Mouse (Mus musculus) B cell, adult 2 months (primary cell): ENCODE data around the gene Kctd10.

Experiments used
- DNase-seq, 2 experiments: peaks; one replicate each; pipeline ENCODE4 v3.0.0; 2022

The Kctd10 gene

GRCm38 (mm10) chr5:114378177-114378920, 2.0 kb downstream of the Kctd10 start:
- DNase-seq, result peak; percentile 34 to 40

- DNase-seq, result peak in 1 of 2 experiments; percentile 28
Observed at GRCm38 (mm10) chr5:114374409-114375213, 5.7 kb downstream of the Kctd10 start.

- no peak for DNase-seq
Observed at GRCm38 (mm10) chr5:114373581-114373980, 6.7 kb downstream of the Kctd10 start.

GRCm38 (mm10) chr5:114373174-114373573, 7.1 kb downstream of the Kctd10 start:
- no peak for DNase-seq

- DNase-seq, result no peak
Observed at GRCm38 (mm10) chr5:114372565-114372964, 7.7 kb downstream of the Kctd10 start.

GRCm38 (mm10) chr5:114371731-114372473, 8.4 kb downstream of the Kctd10 start:
- no peak for DNase-seq

GRCm38 (mm10) chr5:114371331-114371730, 9.0 kb downstream of the Kctd10 start:
- DNase-seq, result no peak

GRCm38 (mm10) chr5:114370371-114370776, 9.9 kb downstream of the Kctd10 start:
- no peak for DNase-seq

- DNase-seq, result no peak
Observed at GRCm38 (mm10) chr5:114369921-114370320, 10.4 kb downstream of the Kctd10 start.

GRCm38 (mm10) chr5:114368803-114369496, 11.4 kb downstream of the Kctd10 start:
- DNase-seq, result no peak

GRCm38 (mm10) chr5:114368121-114368520, 12.2 kb downstream of the Kctd10 start:
- DNase-seq, result no peak

- DNase-seq, result no peak
Observed at GRCm38 (mm10) chr5:114365043-114365752, 15.1 kb downstream of the Kctd10 start.

- peak; percentile 17 to 29 for DNase-seq
Observed at GRCm38 (mm10) chr5:114360968-114361367, 19.3 kb downstream of the Kctd10 start.

GRCm38 (mm10) chr5:114359586-114359985, 20.7 kb downstream of the Kctd10 start:
- DNase-seq, result no peak

- no peak for DNase-seq
Observed at GRCm38 (mm10) chr5:114358833-114359232, 21.5 kb downstream of the Kctd10 start.

GRCm38 (mm10) chr5:114356936-114357751, 23.2 kb downstream of the Kctd10 start:
- DNase-seq, result no peak

- DNase-seq, result peak; percentile 70 to 77
Observed at GRCm38 (mm10) chr5:114356250-114356935, 23.9 kb downstream of the Kctd10 start.

- DNase-seq, result peak; percentile 35 to 44
Observed at GRCm38 (mm10) chr5:114351490-114351889, 28.8 kb downstream of the Kctd10 start.

GRCm38 (mm10) chr5:114347005-114347404, 33.3 kb downstream of the Kctd10 start:
- no peak for DNase-seq

- DNase-seq, result peak; percentile 48 to 53
Observed at GRCm38 (mm10) chr5:114345538-114345937, 34.8 kb downstream of the Kctd10 start.
